Mouse (Mus musculus): ENCODE data around the gene Map6. TPM values are rescaled to one million over a fixed set of nuclear protein-coding genes. Genes with fewer than 3 reads are reported as not detected.

Map6 gene
- total RNA-seq, 2 experiments from 2014 or later, result 96.6 to 98.6 TPM

- no peak overlapping the region for H3K27ac ChIP-seq
- TF ChIP-seq CTCF (conservative IDR thresholded peaks at IDR 0.05), result no peak
- no peak overlapping the region for H3K4me3 ChIP-seq
- DNase-seq (ENCODE audit: low spot score in 2 of 2), result no peak
These were observed 30.2 kb upstream of the Map6 start for GRCm38 (mm10) chr7:99236888-99237660.

- no peak within 1 kb of the TSS for H3K4me3 ChIP-seq
- TF ChIP-seq CTCF (conservative IDR thresholded peaks at IDR 0.05), result no peak
These were observed 28.8 kb upstream of the Map6 start, which contains the start of gene Mogat2 for GRCm38 (mm10) chr7:99238417-99238816. Gene Mogat2 (minus strand): TSS chr7:99238619.

GRCm38 (mm10) chr7:99242097-99242496, 25.1 kb upstream of the Map6 start:
- H3K27ac ChIP-seq, result no peak overlapping the region
- DNase-seq (ENCODE audit: low spot score in 2 of 2), result no peak
- no peak overlapping the region for H3K4me3 ChIP-seq
- TF ChIP-seq CTCF (conservative IDR thresholded peaks at IDR 0.05), result no peak

More at GRCm38 (mm10) chr7:99238417-99238816, 28.8 kb upstream of the Map6 start, which contains the start of gene Mogat2:
- H3K27ac ChIP-seq, result no peak within 1 kb of the TSS
- DNase-seq (ENCODE audit: low spot score in 2 of 2), result no peak

DNA sequence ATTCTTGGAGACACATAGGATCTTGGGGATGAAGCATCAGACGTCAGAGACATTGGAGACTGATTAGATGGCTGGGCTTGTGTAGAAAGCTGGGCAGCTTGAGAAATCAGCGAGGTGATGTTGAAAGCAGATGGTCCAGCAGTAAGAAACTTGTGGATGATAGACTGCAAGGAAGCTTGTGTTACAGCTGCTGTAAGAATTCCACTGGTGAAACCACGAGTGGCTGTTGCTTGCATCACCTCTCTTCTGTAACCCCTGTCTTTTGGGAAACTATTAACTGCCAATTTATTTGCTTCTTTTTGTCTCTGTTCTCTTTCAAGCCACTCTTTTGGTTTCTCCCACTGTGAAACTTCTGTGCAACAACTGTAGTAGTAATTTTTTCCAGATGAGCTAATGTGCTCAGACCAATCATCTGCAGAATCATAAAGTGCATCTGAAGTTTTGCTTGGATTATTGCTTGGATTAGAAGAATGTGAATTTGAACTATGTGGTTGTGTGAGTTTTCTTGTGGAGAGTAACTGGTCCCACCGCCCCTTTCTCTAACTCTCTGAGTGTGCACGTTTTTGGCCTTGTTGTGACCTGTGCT, 19.0 kb upstream of the Map6 start:
- H3K4me3 ChIP-seq, result no peak overlapping the region
- no peak for TF ChIP-seq CTCF (conservative IDR thresholded peaks at IDR 0.05)
- no peak overlapping the region for H3K27ac ChIP-seq
- DNase-seq (ENCODE audit: low spot score in 2 of 2), result no peak

- TF ChIP-seq CTCF (conservative IDR thresholded peaks at IDR 0.05), result no peak
- peak overlapping the region; percentile 48 for H3K4me3 ChIP-seq
- no peak for DNase-seq (ENCODE audit: low spot score in 2 of 2)
These were observed 18.2 kb upstream of the Map6 start for GRCm38 (mm10) chr7:99248906-99249581.

GRCm38 (mm10) chr7:99249582-99249911, 17.7 kb upstream of the Map6 start:
- peak; percentile 94 for TF ChIP-seq CTCF (conservative IDR thresholded peaks at IDR 0.05)
- H3K4me3 ChIP-seq, result peak overlapping the region; percentile 48
- peak; percentile 51 to 62 for DNase-seq (ENCODE audit: low spot score in 2 of 2)
- H3K27ac ChIP-seq, result no peak overlapping the region

More at GRCm38 (mm10) chr7:99248906-99249581, 18.2 kb upstream of the Map6 start:
- H3K27ac ChIP-seq, result no peak overlapping the region

GRCm38 (mm10) chr7:99250386-99250785, 16.9 kb upstream of the Map6 start:
- no peak overlapping the region for H3K4me3 ChIP-seq
- H3K27ac ChIP-seq, result no peak overlapping the region
- no peak for DNase-seq (ENCODE audit: low spot score in 2 of 2)
- no peak for TF ChIP-seq CTCF (conservative IDR thresholded peaks at IDR 0.05)

- H3K27ac ChIP-seq, result peak overlapping the region; percentile 28; the same call in 1 of the 2 replicates
- DNase-seq (ENCODE audit: low spot score in 2 of 2), result peak; percentile 27 to 43
- H3K4me3 ChIP-seq, result no peak overlapping the region
- TF ChIP-seq CTCF (conservative IDR thresholded peaks at IDR 0.05), result no peak
These were observed 12.2 kb upstream of the Map6 start for GRCm38 (mm10) chr7:99255006-99255405.

GRCm38 (mm10) chr7:99261900-99262299, 5.3 kb upstream of the Map6 start:
- no peak for DNase-seq (ENCODE audit: low spot score in 2 of 2)
- TF ChIP-seq CTCF (conservative IDR thresholded peaks at IDR 0.05), result peak; percentile 58
- Histone ChIP-seq H3K27ac (no peak overlapping the region), H3K4me3 (no peak overlapping the region)

DNA sequence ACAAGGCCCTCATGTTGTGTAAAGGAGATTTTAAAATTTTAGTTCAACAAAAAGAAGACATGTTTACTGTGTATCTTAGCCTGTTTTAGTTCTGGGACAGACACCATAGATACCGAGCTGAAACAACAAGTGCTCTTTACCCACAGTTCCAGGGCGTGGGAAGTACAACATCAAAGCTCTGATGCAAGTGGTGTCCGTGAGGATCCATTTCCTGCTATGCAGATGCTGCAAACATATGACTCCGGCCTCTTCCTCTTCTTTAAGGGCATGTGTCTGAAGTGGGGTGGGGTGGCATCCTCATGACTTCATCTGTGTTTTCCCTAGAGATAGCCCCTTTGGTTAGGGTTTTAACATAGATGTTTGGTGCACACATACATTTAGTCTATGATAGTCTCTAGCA, 3.7 kb upstream of the Map6 start:
- DNase-seq (ENCODE audit: low spot score in 2 of 2), result no peak
- TF ChIP-seq CTCF (conservative IDR thresholded peaks at IDR 0.05), result no peak
- Histone ChIP-seq H3K27ac (no peak overlapping the region), H3K4me3 (no peak overlapping the region)

DNA sequence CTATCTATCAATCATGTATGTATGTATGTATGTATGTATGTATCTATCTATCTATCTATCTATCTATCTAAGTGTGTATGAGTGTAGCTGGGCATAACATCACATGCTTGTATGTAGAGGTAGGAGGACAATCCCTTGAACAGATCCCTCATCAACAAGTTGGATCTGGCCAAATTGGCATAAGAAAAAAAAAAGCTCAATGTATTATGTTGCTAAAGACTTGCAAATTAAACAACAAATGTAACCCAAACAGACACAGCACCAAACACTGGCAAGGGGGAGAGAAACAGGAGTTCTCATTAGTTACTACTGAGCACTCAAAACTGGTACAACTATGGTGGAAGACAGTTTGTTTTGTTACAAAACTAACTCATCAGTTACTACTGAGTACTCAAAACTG, 2.6 kb upstream of the Map6 start:
- DNase-seq (ENCODE audit: low spot score in 2 of 2), result no peak
- TF ChIP-seq CTCF (conservative IDR thresholded peaks at IDR 0.05), result no peak
- Histone ChIP-seq H3K27ac (no peak overlapping the region), H3K4me3 (no peak overlapping the region)

GRCm38 (mm10) chr7:99267897-99268505, 754 bp downstream of the Map6 start:
- H3K27ac ChIP-seq, result peak overlapping the region; percentile 96
- peak; percentile 87 to 88 for DNase-seq (ENCODE audit: low spot score in 2 of 2)
- peak overlapping the region; percentile 89 for H3K4me3 ChIP-seq
- no peak for TF ChIP-seq CTCF (conservative IDR thresholded peaks at IDR 0.05)

- TF ChIP-seq CTCF (conservative IDR thresholded peaks at IDR 0.05), result no peak
- peak overlapping the region; percentile 89 for H3K4me3 ChIP-seq
- no peak for DNase-seq (ENCODE audit: low spot score in 2 of 2)
- peak overlapping the region; percentile 96 for H3K27ac ChIP-seq
These were observed 1.3 kb downstream of the Map6 start for GRCm38 (mm10) chr7:99268506-99268900.

All from layer of hippocampus, adult 2 months (tissue).